Mouse (Mus musculus): ENCODE data around the gene Zmym6.

Zmym6 gene

GRCm38 (mm10) chr4:127125834-127126463, 48.8 kb downstream of the Zmym6 start:
- DNase-seq = peak; percentile 78 to 83

- DNase-seq = no peak
Measured at GRCm38 (mm10) chr4:127134687-127135086, 57.5 kb downstream of the Zmym6 start.

- DNase-seq = no peak
Measured at GRCm38 (mm10) chr4:127137591-127137990, 60.4 kb downstream of the Zmym6 start.

GRCm38 (mm10) chr4:127138486-127138885, 61.3 kb downstream of the Zmym6 start:
- no peak for DNase-seq

- no peak for DNase-seq
Measured at GRCm38 (mm10) chr4:127150031-127150430, 72.8 kb downstream of the Zmym6 start.

- no peak for DNase-seq
Measured at GRCm38 (mm10) chr4:127153345-127153744, 76.2 kb downstream of the Zmym6 start.

GRCm38 (mm10) chr4:127155757-127156156, 78.6 kb downstream of the Zmym6 start:
- no peak for DNase-seq

GRCm38 (mm10) chr4:127157746-127158145, 80.6 kb downstream of the Zmym6 start:
- DNase-seq = no peak

- DNase-seq = no peak
Measured at GRCm38 (mm10) chr4:127163926-127164325, 86.7 kb downstream of the Zmym6 start.

GRCm38 (mm10) chr4:127167096-127167495, 89.9 kb downstream of the Zmym6 start:
- no peak for DNase-seq

GRCm38 (mm10) chr4:127167731-127168130, 90.5 kb downstream of the Zmym6 start:
- DNase-seq = peak in 1 of 2 experiments; percentile 24

- peak; percentile 79 to 83 for DNase-seq
Measured at GRCm38 (mm10) chr4:127168211-127168913, 91.2 kb downstream of the Zmym6 start.

GRCm38 (mm10) chr4:127168914-127169345, 91.7 kb downstream of the Zmym6 start, which contains the start of gene Dlgap3:
TSS of gene Dlgap3 (plus strand) at chr4:127169204.
- peak; percentile 70 to 88 for DNase-seq

GRCm38 (mm10) chr4:127169346-127170221, 92.4 kb downstream of the Zmym6 start:
- peak; percentile 54 to 71 for DNase-seq

- peak; percentile 68 to 73 for DNase-seq
Measured at GRCm38 (mm10) chr4:127170866-127171265, 93.7 kb downstream of the Zmym6 start.

GRCm38 (mm10) chr4:127171341-127171905, 94.2 kb downstream of the Zmym6 start:
- DNase-seq = peak in 1 of 2 experiments; percentile 29

- DNase-seq = peak in 1 of 2 experiments; percentile 19
Measured at GRCm38 (mm10) chr4:127172119-127172518, 94.9 kb downstream of the Zmym6 start.

- DNase-seq = peak in 1 of 2 experiments; percentile 14
Measured at GRCm38 (mm10) chr4:127172614-127173013, 95.4 kb downstream of the Zmym6 start.

- peak in 1 of 2 experiments; percentile 34 for DNase-seq
Measured at GRCm38 (mm10) chr4:127173461-127173860, 96.3 kb downstream of the Zmym6 start.
